Mouse (Mus musculus): ENCODE data around the gene Ddx19a. TPM values are rescaled to one million over a fixed set of nuclear protein-coding genes. Genes with fewer than 3 reads are reported as not detected.

The Ddx19a gene
- polyA plus RNA-seq, 1 experiment from 2014 or later = 12.1 TPM

DNA sequence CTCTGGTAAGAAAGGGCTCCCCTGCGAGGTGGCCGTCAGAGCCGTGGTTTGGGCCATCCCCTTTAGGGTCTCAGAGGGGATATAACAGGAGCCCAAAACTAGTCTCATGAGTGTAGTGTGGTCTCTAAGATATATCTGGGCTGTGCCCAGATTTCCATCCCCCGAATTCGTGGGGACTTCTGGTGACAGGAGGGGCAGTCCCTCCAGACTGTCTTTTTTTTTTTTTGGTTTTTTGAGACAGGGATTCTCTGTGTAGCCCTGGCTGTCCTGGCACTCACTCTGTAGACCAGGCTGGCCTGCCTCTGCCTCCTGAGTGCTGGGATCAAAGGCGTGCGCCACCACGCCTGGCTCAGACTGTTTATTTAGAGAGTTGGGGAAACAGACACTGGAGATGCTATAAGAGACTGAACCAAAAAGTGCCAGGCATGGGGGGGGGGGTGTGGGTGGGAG is 71.9 kb downstream of the Ddx19a start:
- H3K4me2 ChIP-seq = no peak overlapping the region
- H3K36me3 ChIP-seq (replicated peaks) = no peaks in the 10 kb centered on the region
- no peak overlapping the region for H3K27ac ChIP-seq
- WGBS = 90% methylated on average over 8 of the region's 8 CpGs
- H3K4me3 ChIP-seq = no peak overlapping the region
- ATAC-seq (replicated peaks) = no peak
- no peaks in the 10 kb centered on the region for H3K9me3 ChIP-seq
- H3K9ac ChIP-seq = no peak overlapping the region
- no peaks in the 10 kb centered on the region for H3K27me3 ChIP-seq (replicated peaks)
- H3K4me1 ChIP-seq = peaks cover 23% of the 10 kb centered on the region

Small RNA genes within 50 kb of the gene (microRNA-seq; reads per million reads assigned to microRNA genes)
- gene Gm24103 (not detected), gene Mir3473d (0.74 reads per million)

Other genes starting within 250 kb of the Ddx19a start
- gene Il34, start 191.9 kb downstream of the Ddx19a start, polyA plus RNA-seq (2015; fragmentation: Nextera tagmentation; extraction: Ambion mirVana) = 6.9 and 8.2 TPM in 2 replicates
- 74.9 and 77.1 TPM in 2 replicates for gene Cog4, start 151.2 kb downstream of the Ddx19a start, polyA plus RNA-seq (2015; fragmentation: Nextera tagmentation; extraction: Ambion mirVana)
- gene Sf3b3, start 151.0 kb downstream of the Ddx19a start, polyA plus RNA-seq (2015; fragmentation: Nextera tagmentation; extraction: Ambion mirVana) = 99.3 and 101 TPM in 2 replicates
- gene Fuk, start 95.3 kb downstream of the Ddx19a start, polyA plus RNA-seq (2015; fragmentation: Nextera tagmentation; extraction: Ambion mirVana) = 7.3 and 8.0 TPM in 2 replicates
- gene St3gal2, start 77.9 kb downstream of the Ddx19a start, polyA plus RNA-seq (2015; fragmentation: Nextera tagmentation; extraction: Ambion mirVana) = 28.0 and 29.2 TPM in 2 replicates
- 7.9 and 8.0 TPM in 2 replicates for gene Ddx19b, start 34.0 kb upstream of the Ddx19a start, polyA plus RNA-seq (2015; fragmentation: Nextera tagmentation; extraction: Ambion mirVana)
- gene Aars, start 35.3 kb upstream of the Ddx19a start, polyA plus RNA-seq (2015; fragmentation: Nextera tagmentation; extraction: Ambion mirVana) = 86.1 and 91.0 TPM in 2 replicates
- not detected in 2 replicates for gene Exosc6, start 58.5 kb upstream of the Ddx19a start, polyA plus RNA-seq (2015; fragmentation: Nextera tagmentation; extraction: Ambion mirVana)
- 0.53 and 0.93 TPM in 2 replicates for gene Clec18a, start 94.6 kb upstream of the Ddx19a start, polyA plus RNA-seq (2015; fragmentation: Nextera tagmentation; extraction: Ambion mirVana)
- gene Pdpr, start 96.8 kb upstream of the Ddx19a start, polyA plus RNA-seq (2015; fragmentation: Nextera tagmentation; extraction: Ambion mirVana) = 10.4 and 10.8 TPM in 2 replicates

Measured in midbrain, embryonic 15.5 days (tissue).